9 mouse cellular contexts compared by ENCODE assay signal in the genomic region with DNA sequence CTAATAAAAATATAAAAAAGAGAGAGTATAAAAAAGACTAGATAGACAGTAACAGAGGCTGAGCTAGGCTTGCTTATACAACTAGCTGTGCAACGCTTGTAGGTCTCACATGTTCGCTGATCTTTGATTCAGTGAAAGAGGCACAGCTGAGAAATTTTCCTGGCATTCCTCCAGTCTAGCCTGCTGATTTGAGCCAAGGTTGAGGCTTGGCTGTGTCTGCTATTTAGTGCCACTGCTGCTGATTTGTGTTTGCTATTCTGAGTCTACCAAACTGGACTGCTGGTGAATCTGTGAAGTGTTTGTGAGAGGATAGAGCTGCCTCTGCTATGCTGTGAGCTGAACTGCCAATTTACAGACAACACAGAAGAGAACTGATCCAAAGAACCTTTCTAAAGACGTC.
DNase-seq lines count a peak whose midpoint lies in the region; ATAC-seq and TF ChIP-seq lines count a peak whose summit lies in the region.
"Had no signal": no experiment of that assay in that cellular context is flagged by ENCODE, and none has a peak within 500 bp of the region (broad histone marks: within the 10 kb centered on the region; RNA-seq: fewer than 3 reads in every experiment).

No protein-coding gene starts in this region.

- no peaks in the 10 kb centered on the region for H3K36me3 ChIP-seq in forebrain, embryonic 14.5 days (ENCODE audit: control insufficient read depth, insufficient read depth, low read length)
- H3K36me3 ChIP-seq in forebrain, embryonic 12.5 days (replicated peaks) = no peaks in the 10 kb centered on the region
- no peaks in the 10 kb centered on the region for H3K36me3 ChIP-seq in liver, adult 2 months (ENCODE audit: control insufficient read depth, insufficient read depth, low read length)
- H3K36me3 ChIP-seq in liver, embryonic 12.5 days = no peaks in the 10 kb centered on the region

- no peaks in the 10 kb centered on the region for H3K9me3 ChIP-seq in forebrain, embryonic 14.5 days (replicated peaks; ENCODE audit: control insufficient read depth, low read length)
- no peaks in the 10 kb centered on the region for H3K9me3 ChIP-seq in forebrain, embryonic 12.5 days
- H3K9me3 ChIP-seq in liver, embryonic 12.5 days (replicated peaks) = no peaks in the 10 kb centered on the region

- H3K27ac ChIP-seq in forebrain, embryonic 14.5 days (ENCODE audit: low read depth, low read length) = no peak overlapping the region
- no peak overlapping the region for H3K27ac ChIP-seq in forebrain, embryonic 12.5 days
- H3K27ac ChIP-seq in liver, adult 2 months (replicated peaks; ENCODE audit: insufficient read depth, low read depth, low read length) = no peak overlapping the region
- H3K27ac ChIP-seq in liver, embryonic 12.5 days = no peak overlapping the region

- no peaks in the 10 kb centered on the region for H3K79me2 ChIP-seq in liver, adult 2 months (ENCODE audit: control insufficient read depth, insufficient read depth, low read length)

- no peak overlapping the region for H3K9ac ChIP-seq in forebrain, embryonic 14.5 days (ENCODE audit: low read length)
- H3K9ac ChIP-seq in forebrain, embryonic 12.5 days = no peak overlapping the region
- H3K9ac ChIP-seq in liver, adult 2 months (ENCODE audit: low read depth, low read length) = no peak overlapping the region
- H3K9ac ChIP-seq in liver, embryonic 12.5 days = no peak overlapping the region

- 66% methylated on average over 3 of the region's 3 CpGs for WGBS in forebrain, embryonic 14.5 days
- 88% methylated on average over 3 of the region's 3 CpGs for WGBS in forebrain, embryonic 12.5 days
- WGBS in liver, adult 2 months = 74% methylated on average over 3 of the region's 3 CpGs
- 59% methylated on average over 3 of the region's 3 CpGs for WGBS in liver, embryonic 12.5 days (ENCODE audit: insufficient replicate concordance)

- no peak overlapping the region for H3K4me3 ChIP-seq in forebrain, embryonic 14.5 days (ENCODE audit: low read depth, low read length)
- no peak overlapping the region for H3K4me3 ChIP-seq in forebrain, embryonic 12.5 days (replicated peaks)
- no peak overlapping the region for H3K4me3 ChIP-seq in liver, adult 2 months (ENCODE audit: insufficient read depth, low read depth, low read length)
- no peak overlapping the region for H3K4me3 ChIP-seq in liver, embryonic 12.5 days
- H3K4me3 ChIP-seq: erythroblast, embryonic 14.5 days had no signal

- ATAC-seq in forebrain, embryonic 14.5 days = peak; percentile 70; the same call in 1 of the 2 replicates
- ATAC-seq in forebrain, embryonic 12.5 days (ENCODE audit: low FRiP score) = no peak
- ATAC-seq in liver, embryonic 12.5 days = no peak

- DNase-seq in forebrain, embryonic 14.5 days (ENCODE audit: low spot score) = peak; percentile 69
- DNase-seq in liver, adult 2 months (ENCODE audit: extremely low read depth, low read depth, low spot score) = peak; percentile 6
- DNase-seq in brain, adult 2 months (ENCODE audit: low read depth, low spot score) = peak; percentile 20
- DNase-seq in lung, postnatal 4 days = peak; percentile 12 to 22
- no peak for DNase-seq in frontal cortex, postnatal 36 days (ENCODE audit: low spot score in 2 of 2)
- DNase-seq: spleen, adult 18-20 months had no signal

- no peak for TF ChIP-seq POLR2A in liver, adult 2 months (IDR thresholded peaks at IDR 0.05; ENCODE audit: extremely low read depth, insufficient read depth, low read length)

- H3K4me2 ChIP-seq in forebrain, embryonic 14.5 days (ENCODE audit: low read length) = no peak overlapping the region
- no peak overlapping the region for H3K4me2 ChIP-seq in forebrain, embryonic 12.5 days
- no peak overlapping the region for H3K4me2 ChIP-seq in liver, embryonic 12.5 days

- no peaks in the 10 kb centered on the region for H3K27me3 ChIP-seq in forebrain, embryonic 14.5 days (replicated peaks; ENCODE audit: control insufficient read depth, insufficient read depth, low read length)
- H3K27me3 ChIP-seq in forebrain, embryonic 12.5 days = no peaks in the 10 kb centered on the region
- no peaks in the 10 kb centered on the region for H3K27me3 ChIP-seq in liver, adult 2 months (ENCODE audit: control insufficient read depth, insufficient read depth, low read length)
- H3K27me3 ChIP-seq in liver, embryonic 12.5 days (replicated peaks) = no peaks in the 10 kb centered on the region

- H3K4me1 ChIP-seq in forebrain, embryonic 14.5 days (ENCODE audit: control insufficient read depth, insufficient read depth, low read length) = no peaks in the 10 kb centered on the region
- no peaks in the 10 kb centered on the region for H3K4me1 ChIP-seq in forebrain, embryonic 12.5 days
- no peaks in the 10 kb centered on the region for H3K4me1 ChIP-seq in liver, adult 2 months (ENCODE audit: control insufficient read depth, insufficient read depth, low read length)
- no peaks in the 10 kb centered on the region for H3K4me1 ChIP-seq in liver, embryonic 12.5 days

- no peak for TF ChIP-seq CTCF in liver, adult 2 months (IDR thresholded peaks at IDR 0.05; ENCODE audit: low read depth, low read length)

Comparison
In these comparisons a context has a peak if more than half of its experiments do, and no peak if none do; other contexts are left out.
1. DNase-seq: peak in forebrain, embryonic 14.5 days (single experiment), liver, adult 2 months (single experiment), brain, adult 2 months (single experiment) and lung, postnatal 4 days (2 of 2); none in frontal cortex, postnatal 36 days (0 of 2).